Mouse (Mus musculus): ENCODE results near the gene Fam71a. TPM values are rescaled to one million over a fixed set of nuclear protein-coding genes. Genes with fewer than 3 reads are reported as not detected.

Fam71a gene
- polyA plus RNA-seq, 1 experiment from 2014 or later = not detected

- Histone ChIP-seq H3K4me3 (replicated peaks) (no peak overlapping the region), H3K4me1 (no peaks in the 10 kb centered on the region; the same call in none of the 2 replicates), H3K4me2 (no peak overlapping the region), H3K27ac (no peak overlapping the region), H3K27me3 (0 out of 2 replicates have a peak, but pooled peaks cover 3% of the 10 kb centered on the region), H3K36me3 (replicated peaks) (no peaks in the 10 kb centered on the region), H3K9me3 (no peaks in the 10 kb centered on the region), H3K9ac (no peak overlapping the region)
- ATAC-seq (ENCODE audit: low FRiP score) = no peak
- 54% methylated on average over 4 of the region's 4 CpGs for WGBS
Observed at GRCm38 (mm10) chr1:191135406-191135805, 29.2 kb downstream of the Fam71a start.

GRCm38 (mm10) chr1:191132934-191133333 is 31.7 kb downstream of the Fam71a start:
- no peak overlapping the region for H3K4me2 ChIP-seq
- H3K9me3 ChIP-seq = peaks cover 10% of the 10 kb centered on the region
- no peak for ATAC-seq (ENCODE audit: low FRiP score)
- H3K9ac ChIP-seq = no peak overlapping the region
- H3K27ac ChIP-seq = no peak overlapping the region
- no peak overlapping the region for H3K4me3 ChIP-seq (replicated peaks)
- 77% methylated on average over 5 of the region's 5 CpGs for WGBS
- H3K36me3 ChIP-seq (replicated peaks) = no peaks in the 10 kb centered on the region
- H3K4me1 ChIP-seq = no peaks in the 10 kb centered on the region; the same call in 1 of the 2 replicates
- 0 out of 2 replicates have a peak, but pooled peaks cover 3% of the 10 kb centered on the region for H3K27me3 ChIP-seq

- WGBS = 89% methylated on average over 5 of the region's 5 CpGs
- H3K36me3 ChIP-seq (replicated peaks) = no peaks in the 10 kb centered on the region
- H3K4me1 ChIP-seq = no peaks in the 10 kb centered on the region; the same call in 1 of the 2 replicates
- H3K4me3 ChIP-seq (replicated peaks) = no peak overlapping the region
- H3K27me3 ChIP-seq = 0 out of 2 replicates have a peak, but pooled peaks cover 3% of the 10 kb centered on the region
- ATAC-seq (ENCODE audit: low FRiP score) = no peak
- H3K9me3 ChIP-seq = peaks cover 10% of the 10 kb centered on the region
- H3K9ac ChIP-seq = no peak overlapping the region
- H3K4me2 ChIP-seq = no peak overlapping the region
- H3K27ac ChIP-seq = no peak overlapping the region
Observed at GRCm38 (mm10) chr1:191132240-191132639, 32.4 kb downstream of the Fam71a start.

GRCm38 (mm10) chr1:191131692-191132091 is 32.9 kb downstream of the Fam71a start:
- Histone ChIP-seq H3K4me1 (no peaks in the 10 kb centered on the region; the same call in 1 of the 2 replicates), H3K4me3 (replicated peaks) (no peak overlapping the region), H3K4me2 (no peak overlapping the region), H3K27me3 (0 out of 2 replicates have a peak, but pooled peaks cover 3% of the 10 kb centered on the region), H3K9me3 (peaks cover 10% of the 10 kb centered on the region), H3K36me3 (replicated peaks) (no peaks in the 10 kb centered on the region), H3K27ac (no peak overlapping the region), H3K9ac (no peak overlapping the region)
- ATAC-seq (ENCODE audit: low FRiP score) = no peak
- 86% methylated on average over 2 of the region's 2 CpGs for WGBS

- WGBS = 18% methylated on average over 38 of the region's 38 CpGs
- Histone ChIP-seq H3K36me3 (replicated peaks) (no peaks in the 10 kb centered on the region), H3K4me2 (peak overlapping the region; percentile 46), H3K4me1 (peaks cover 4% of the 10 kb centered on the region; the same call in 1 of the 2 replicates), H3K27me3 (peaks cover 13% of the 10 kb centered on the region), H3K9ac (no peak overlapping the region; the same call in 1 of the 2 replicates), H3K9me3 (peaks cover 10% of the 10 kb centered on the region), H3K27ac (no peak overlapping the region), H3K4me3 (replicated peaks) (peak overlapping the region; percentile 23)
- peak; percentile 74; the same call in 1 of the 2 replicates for ATAC-seq (ENCODE audit: low FRiP score)
Observed at GRCm38 (mm10) chr1:191125811-191126638, 38.6 kb downstream of the Fam71a start.

- ATAC-seq (ENCODE audit: low FRiP score) = no peak
- H3K36me3 ChIP-seq (replicated peaks) = no peaks in the 10 kb centered on the region
- H3K4me3 ChIP-seq (replicated peaks) = no peak overlapping the region
- H3K27ac ChIP-seq = no peak overlapping the region
- WGBS = 75% methylated on average over 4 of the region's 4 CpGs
- H3K4me2 ChIP-seq = no peak overlapping the region
- H3K27me3 ChIP-seq = peaks cover 13% of the 10 kb centered on the region
- H3K9ac ChIP-seq = no peak overlapping the region
- H3K4me1 ChIP-seq = peaks cover 4% of the 10 kb centered on the region; the same call in 1 of the 2 replicates
- H3K9me3 ChIP-seq = peaks cover 3% of the 10 kb centered on the region
Observed at GRCm38 (mm10) chr1:191124288-191124687, 40.3 kb downstream of the Fam71a start.

- peaks cover 13% of the 10 kb centered on the region for H3K27me3 ChIP-seq
- 90% methylated on average over 2 of the region's 2 CpGs for WGBS
- H3K9me3 ChIP-seq = no peaks in the 10 kb centered on the region
- no peak overlapping the region for H3K9ac ChIP-seq
- no peaks in the 10 kb centered on the region for H3K36me3 ChIP-seq (replicated peaks)
- H3K4me1 ChIP-seq = peaks cover 4% of the 10 kb centered on the region; the same call in 1 of the 2 replicates
- no peak overlapping the region for H3K4me2 ChIP-seq
- H3K4me3 ChIP-seq (replicated peaks) = no peak overlapping the region
- ATAC-seq (ENCODE audit: low FRiP score) = no peak
- H3K27ac ChIP-seq = no peak overlapping the region
Observed at GRCm38 (mm10) chr1:191123696-191124095, 40.9 kb downstream of the Fam71a start.

- Histone ChIP-seq H3K27ac (no peak overlapping the region), H3K36me3 (replicated peaks) (no peaks in the 10 kb centered on the region), H3K9ac (no peak overlapping the region), H3K27me3 (peaks cover 13% of the 10 kb centered on the region), H3K4me1 (peaks cover 4% of the 10 kb centered on the region; the same call in 1 of the 2 replicates), H3K4me3 (replicated peaks) (no peak overlapping the region), H3K4me2 (no peak overlapping the region), H3K9me3 (no peaks in the 10 kb centered on the region)
- 90% methylated on average over 3 of the region's 3 CpGs for WGBS
- ATAC-seq (ENCODE audit: low FRiP score) = no peak
Observed at GRCm38 (mm10) chr1:191122744-191123143, 41.9 kb downstream of the Fam71a start.

GRCm38 (mm10) chr1:191115514-191116238 is 48.9 kb downstream of the Fam71a start:
- 82% methylated on average over 11 of the region's 11 CpGs for WGBS

GRCm38 (mm10) chr1:191114868-191115267 is 49.7 kb downstream of the Fam71a start:
- Histone ChIP-seq H3K4me3 (replicated peaks) (no peak overlapping the region), H3K4me1 (no peaks in the 10 kb centered on the region), H3K27ac (no peak overlapping the region), H3K27me3 (no peaks in the 10 kb centered on the region), H3K36me3 (replicated peaks) (no peaks in the 10 kb centered on the region), H3K9me3 (no peaks in the 10 kb centered on the region), H3K4me2 (no peak overlapping the region), H3K9ac (no peak overlapping the region)
- 83% methylated on average over 7 of the region's 7 CpGs for WGBS
- ATAC-seq (ENCODE audit: low FRiP score) = no peak

More at GRCm38 (mm10) chr1:191115514-191116238, 48.9 kb downstream of the Fam71a start:
- H3K9me3 ChIP-seq = no peaks in the 10 kb centered on the region
- H3K4me3 ChIP-seq (replicated peaks) = no peak overlapping the region
- no peak overlapping the region for H3K27ac ChIP-seq
- no peaks in the 10 kb centered on the region for H3K4me1 ChIP-seq
- no peak overlapping the region for H3K4me2 ChIP-seq
- ATAC-seq (ENCODE audit: low FRiP score) = no peak
- no peak overlapping the region for H3K9ac ChIP-seq
- H3K27me3 ChIP-seq = no peaks in the 10 kb centered on the region
- H3K36me3 ChIP-seq (replicated peaks) = no peaks in the 10 kb centered on the region
